Mouse (Mus musculus): ENCODE data around the gene Cand1. TPM values are rescaled to one million over a fixed set of nuclear protein-coding genes. Genes with fewer than 3 reads are reported as not detected.

Gene Cand1
- polyA plus RNA-seq (2017; shearing (Covaris generic)) = 100 to 1,000 TPM in 1 of 2 experiments, 10 to 100 TPM in 1; 81.5 to 104 TPM

GRCm38 (mm10) chr10:119239969-119240721, at the start of gene Cand1:
TSS of gene Cand1 (minus strand) at chr10:119240055.

Other genes with a start within 250 kb of the Cand1 start
- under 1 TPM in 1 of 2 experiments, not detected in 1; 0.50 TPM for gene Grip1, start 213.8 kb upstream of the Cand1 start, polyA plus RNA-seq (2017; shearing (Covaris generic))